Mouse (Mus musculus) cerebellum, postnatal 36 days (tissue): Measurements from ENCODE around the gene Glmn.
A peak's percentile ranks its signal among the peaks of the same experiment; 100 is the strongest.

ENCODE experiments used
- DNase-seq, 2 experiments: peaks; one replicate each; pipeline ENCODE4 v3.0.0; 2021 to 2022; ENCODE audit warnings: mixed read lengths in 2 of 2

Glmn gene

GRCm38 (mm10) chr5:107597301-107598077 is at the start of gene Glmn, which contains the start of gene Rpap2:
Gene Glmn, minus strand, starts transcription at chr5:107597888.
Gene Rpap2, plus strand, starts transcription at chr5:107597373.
- peak; percentile 87 for DNase-seq

GRCm38 (mm10) chr5:107645935-107646334 is 48.2 kb upstream of the Glmn start:
- DNase-seq = no peak

GRCm38 (mm10) chr5:107644595-107644994 is 46.9 kb upstream of the Glmn start:
- DNase-seq = no peak

GRCm38 (mm10) chr5:107638366-107638765 is 40.7 kb upstream of the Glmn start:
- DNase-seq = no peak

GRCm38 (mm10) chr5:107637106-107637505 is 39.4 kb upstream of the Glmn start:
- DNase-seq = no peak

- no peak for DNase-seq
Observed at GRCm38 (mm10) chr5:107633651-107634050, 36.0 kb upstream of the Glmn start.

- DNase-seq = no peak
Observed at GRCm38 (mm10) chr5:107621327-107621726, 23.6 kb upstream of the Glmn start.

GRCm38 (mm10) chr5:107617986-107618385 is 20.3 kb upstream of the Glmn start:
- no peak for DNase-seq

GRCm38 (mm10) chr5:107611224-107611623 is 13.5 kb upstream of the Glmn start:
- peak; percentile 62 to 66 for DNase-seq

GRCm38 (mm10) chr5:107598380-107598779 is 692 bp upstream of the Glmn start:
- no peak for DNase-seq

- DNase-seq = no peak
Observed at GRCm38 (mm10) chr5:107569148-107569547, 28.5 kb downstream of the Glmn start.

GRCm38 (mm10) chr5:107556969-107557368 is 40.7 kb downstream of the Glmn start:
- no peak for DNase-seq

GRCm38 (mm10) chr5:107554336-107554735 is 43.4 kb downstream of the Glmn start:
- DNase-seq = no peak

GRCm38 (mm10) chr5:107548444-107548843 is 49.2 kb downstream of the Glmn start:
- no peak for DNase-seq

- no peak for DNase-seq
Observed at GRCm38 (mm10) chr5:107547955-107548354, 49.7 kb downstream of the Glmn start.

GRCm38 (mm10) chr5:107545927-107546326 is 51.8 kb downstream of the Glmn start:
- no peak for DNase-seq

- no peak for DNase-seq
Observed at GRCm38 (mm10) chr5:107541696-107542095, 56.0 kb downstream of the Glmn start.

GRCm38 (mm10) chr5:107534581-107534980 is 63.1 kb downstream of the Glmn start, which contains the start of gene 1700028K03Rik:
Gene 1700028K03Rik, plus strand, starts transcription at chr5:107534709.
- DNase-seq = no peak

GRCm38 (mm10) chr5:107533590-107533989 is 64.1 kb downstream of the Glmn start:
- no peak for DNase-seq

GRCm38 (mm10) chr5:107528856-107529255 is 68.8 kb downstream of the Glmn start:
- no peak for DNase-seq

GRCm38 (mm10) chr5:107524281-107524680 is 73.4 kb downstream of the Glmn start:
- no peak for DNase-seq

GRCm38 (mm10) chr5:107521897-107522296 is 75.8 kb downstream of the Glmn start:
- DNase-seq = no peak

GRCm38 (mm10) chr5:107521386-107521785 is 76.3 kb downstream of the Glmn start:
- no peak for DNase-seq

GRCm38 (mm10) chr5:107518602-107519001 is 79.1 kb downstream of the Glmn start:
- no peak for DNase-seq

- DNase-seq = no peak
Observed at GRCm38 (mm10) chr5:107516087-107516486, 81.6 kb downstream of the Glmn start.
